Comparison of ENCODE assay signal across 21 mouse cellular contexts in genomic region chr9:69575386-69575785, GRCm38 (mm10).
DNase-seq lines count a peak whose midpoint lies in the region; ATAC-seq lines count a peak whose summit lies in the region.
"Had no signal": no experiment of that assay in that cellular context is flagged by ENCODE, and none has a peak within 500 bp of the region (broad histone marks: within the 10 kb centered on the region; RNA-seq: fewer than 3 reads in every experiment).

No protein-coding gene starts in this region.

- H3K4me3 ChIP-seq in midbrain, embryonic 11.5 days (ENCODE audit: low read depth, low read length) = no peak overlapping the region
- H3K4me3 ChIP-seq in midbrain, embryonic 13.5 days (replicated peaks) = no peak overlapping the region
- H3K4me3 ChIP-seq: forebrain, embryonic 10.5 days; forebrain, embryonic 13.5 days; heart, adult 2 months; heart, embryonic 10.5 days; hindbrain, embryonic 12.5 days; hindbrain, embryonic 15.5 days had no signal

- H3K4me2 ChIP-seq in midbrain, embryonic 11.5 days = no peak overlapping the region
- no peak overlapping the region for H3K4me2 ChIP-seq in midbrain, embryonic 13.5 days (replicated peaks)
- H3K4me2 ChIP-seq: forebrain, embryonic 13.5 days; hindbrain, embryonic 12.5 days; hindbrain, embryonic 15.5 days had no signal

- no peaks in the 10 kb centered on the region for H3K9me3 ChIP-seq in midbrain, embryonic 11.5 days (ENCODE audit: control insufficient read depth, low read length)
- no peaks in the 10 kb centered on the region for H3K9me3 ChIP-seq in midbrain, embryonic 13.5 days
- H3K9me3 ChIP-seq: forebrain, embryonic 10.5 days; forebrain, embryonic 13.5 days; heart, embryonic 10.5 days; hindbrain, embryonic 12.5 days; hindbrain, embryonic 15.5 days had no signal

- H3K9ac ChIP-seq in midbrain, embryonic 11.5 days (ENCODE audit: low read length) = no peak overlapping the region
- H3K9ac ChIP-seq in midbrain, embryonic 13.5 days (replicated peaks) = no peak overlapping the region
- H3K9ac ChIP-seq: forebrain, embryonic 13.5 days; forebrain, postnatal 0 days; hindbrain, embryonic 12.5 days; hindbrain, embryonic 15.5 days had no signal

- H3K4me1 ChIP-seq in midbrain, embryonic 11.5 days (ENCODE audit: control insufficient read depth, insufficient read depth, low read length) = no peaks in the 10 kb centered on the region
- H3K4me1 ChIP-seq in midbrain, embryonic 13.5 days (replicated peaks) = no peaks in the 10 kb centered on the region
- H3K4me1 ChIP-seq: forebrain, embryonic 10.5 days; forebrain, embryonic 13.5 days; heart, embryonic 10.5 days; hindbrain, embryonic 12.5 days; hindbrain, embryonic 15.5 days had no signal

- no peaks in the 10 kb centered on the region for H3K36me3 ChIP-seq in midbrain, embryonic 11.5 days (ENCODE audit: control insufficient read depth, insufficient read depth, low read length)
- H3K36me3 ChIP-seq in midbrain, embryonic 13.5 days = no peaks in the 10 kb centered on the region
- H3K36me3 ChIP-seq: forebrain, embryonic 10.5 days; heart, embryonic 10.5 days; hindbrain, embryonic 12.5 days; hindbrain, embryonic 15.5 days had no signal

- H3K27ac ChIP-seq in midbrain, embryonic 11.5 days (ENCODE audit: low read depth, low read length) = no peak overlapping the region
- no peak overlapping the region for H3K27ac ChIP-seq in midbrain, embryonic 13.5 days
- H3K27ac ChIP-seq: forebrain, embryonic 10.5 days; forebrain, embryonic 13.5 days; heart, adult 2 months; heart, embryonic 10.5 days; hindbrain, embryonic 12.5 days; hindbrain, embryonic 15.5 days had no signal

- WGBS in midbrain, embryonic 11.5 days = 78% methylated on average over 14 of the region's 14 CpGs
- WGBS in midbrain, embryonic 13.5 days = 72% methylated on average over 14 of the region's 14 CpGs

- DNase-seq in midbrain, embryonic 11.5 days (ENCODE audit: low spot score, missing footprints) = peak; percentile 59
- peak; percentile 28 for DNase-seq in embryo, embryonic 10.5 days (ENCODE audit: low spot score)
- DNase-seq in mesoderm, embryonic 11.5 days (ENCODE audit: low read depth, low spot score) = peak; percentile 29
- no peak for DNase-seq in ovary, adult 18-20 months (ENCODE audit: low spot score)
- DNase-seq in layer of hippocampus, postnatal 10 days (ENCODE audit: low spot score in 2 of 2) = no peak
- DNase-seq: adrenal gland, adult 2 months; adrenal gland, postnatal 14 days; cerebellum, adult 11-12 months; cerebellum, adult 8-10 months; cerebellum, postnatal 10 days; cerebellum, postnatal 36 days; forebrain, postnatal 0 days; gastrocnemius, postnatal 25 days; heart, adult 2 months had no signal

- H3K27me3 ChIP-seq in midbrain, embryonic 11.5 days (ENCODE audit: control insufficient read depth, insufficient read depth, low read length) = no peaks in the 10 kb centered on the region
- H3K27me3 ChIP-seq in midbrain, embryonic 13.5 days = no peaks in the 10 kb centered on the region
- H3K27me3 ChIP-seq: hindbrain, embryonic 12.5 days had no signal

- ATAC-seq in midbrain, embryonic 11.5 days (ENCODE audit: low FRiP score) = no peak
- ATAC-seq in midbrain, embryonic 13.5 days = no peak
- ATAC-seq: CD4-positive, CD25-positive, alpha-beta regulatory T cell, adult 4 months; forebrain, embryonic 13.5 days; forebrain, postnatal 0 days had no signal

Comparison
In these comparisons a context has a peak if more than half of its experiments do, and no peak if none do; other contexts are left out.
1. DNase-seq: peak in midbrain, embryonic 11.5 days (single experiment), embryo, embryonic 10.5 days (single experiment) and mesoderm, embryonic 11.5 days (single experiment); none in ovary, adult 18-20 months (single experiment) and layer of hippocampus, postnatal 10 days (0 of 2).